Mouse (Mus musculus): ENCODE results near the gene Pkig.

DNA sequence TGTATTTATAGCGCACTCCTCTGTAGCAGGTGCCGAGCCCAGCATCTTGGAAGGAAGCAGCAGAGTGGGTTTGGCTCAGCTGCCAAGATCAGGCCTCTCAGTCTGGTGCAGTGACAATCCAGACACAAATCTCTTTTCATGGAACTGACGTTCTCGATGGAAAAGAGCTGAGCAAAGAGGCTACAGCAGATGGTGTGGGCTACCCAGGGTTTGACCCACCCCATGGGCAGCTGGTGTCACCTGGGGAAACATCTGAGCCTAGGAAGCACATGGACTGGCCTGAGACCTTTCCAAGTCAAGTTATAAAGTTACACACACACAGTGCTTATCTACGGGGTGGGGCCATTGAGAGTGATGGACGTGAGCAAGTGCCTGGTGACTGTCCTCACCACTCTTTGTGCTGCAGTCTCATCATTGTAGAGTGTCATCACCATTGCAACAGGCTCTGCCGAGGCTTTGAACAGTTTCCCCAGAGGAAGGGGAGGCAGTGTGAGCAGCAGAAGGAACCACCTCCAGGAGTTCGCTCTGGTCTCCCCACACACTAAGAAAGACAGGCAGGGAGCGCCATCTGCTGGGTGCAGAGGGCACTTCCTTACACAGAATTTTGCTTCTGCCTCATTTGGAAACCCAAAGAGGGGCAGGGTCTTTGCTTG, 60.9 kb downstream of the Pkig start:
- TF ChIP-seq CTCF (IDR thresholded peaks at IDR 0.05; ENCODE audit: low read depth) = peak; percentile 99
- no peak for TF ChIP-seq EP300 (optimal IDR thresholded peaks at IDR 0.05)
